Mouse (Mus musculus): ENCODE measurements around the gene Hcn2. TPM values are rescaled to one million over a fixed set of nuclear protein-coding genes. Genes with fewer than 3 reads are reported as not detected.
A peak's percentile ranks its signal among the peaks of the same experiment; 100 is the strongest.

Hcn2 gene
- polyA plus RNA-seq, 1 experiment from 2014 or later = 0.43 TPM

DNA sequence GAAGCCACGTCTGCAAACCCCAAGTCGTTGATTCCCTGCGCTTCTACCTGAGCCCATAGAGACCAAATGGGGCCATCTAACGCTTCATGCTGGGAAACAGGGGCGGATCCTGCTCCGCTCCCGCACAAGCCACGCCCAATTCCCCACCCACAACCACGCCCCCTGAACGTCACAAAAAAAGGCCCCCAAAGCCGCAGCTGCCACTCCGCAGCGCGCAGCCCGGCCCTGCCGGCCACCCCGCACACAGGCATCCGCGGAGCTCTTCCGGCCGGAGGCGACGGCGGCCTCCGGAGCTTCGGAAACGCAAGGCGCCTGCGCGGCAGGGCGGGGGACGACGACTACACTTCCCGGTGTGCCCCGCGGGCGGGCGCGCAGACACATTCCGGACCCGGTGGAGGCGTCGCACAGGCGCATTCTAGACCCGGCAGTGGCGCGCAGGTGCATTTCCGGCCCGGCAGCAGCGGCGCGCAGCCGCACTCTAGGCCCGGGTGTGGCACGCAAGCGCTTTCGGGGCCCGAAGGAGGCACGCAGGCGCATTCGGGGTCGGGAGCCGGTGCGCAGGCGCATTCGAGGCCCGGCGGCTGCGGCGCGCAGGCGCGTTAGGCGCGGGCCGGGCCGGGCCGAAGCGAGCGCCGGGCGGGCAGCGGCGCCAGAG is 34.7 kb upstream of the Hcn2 start, which contains the start of gene Cdc34:
Gene Cdc34, plus strand, starts transcription at position 605 of the 655 bp plus-strand sequence.
- H3K4me3 ChIP-seq (replicated peaks) = peak within 1 kb of the TSS; percentile 90
- no peaks in the 10 kb centered on the region for H3K9me3 ChIP-seq
- H3K27me3 ChIP-seq = no peaks in the 10 kb centered on the region
- peaks cover 27% of the 10 kb centered on the region for H3K4me1 ChIP-seq (replicated peaks)
- H3K27ac ChIP-seq = peak within 1 kb of the TSS; percentile 90
- WGBS = under 1% methylated on average over 70 of the region's 84 CpGs
- peak within 1 kb of the TSS; percentile 99 for H3K4me2 ChIP-seq (replicated peaks)
- H3K36me3 ChIP-seq = peaks cover 27% of the 10 kb centered on the region
- H3K9ac ChIP-seq (replicated peaks) = peak within 1 kb of the TSS; percentile 88
- ATAC-seq = peak; percentile 96

DNA sequence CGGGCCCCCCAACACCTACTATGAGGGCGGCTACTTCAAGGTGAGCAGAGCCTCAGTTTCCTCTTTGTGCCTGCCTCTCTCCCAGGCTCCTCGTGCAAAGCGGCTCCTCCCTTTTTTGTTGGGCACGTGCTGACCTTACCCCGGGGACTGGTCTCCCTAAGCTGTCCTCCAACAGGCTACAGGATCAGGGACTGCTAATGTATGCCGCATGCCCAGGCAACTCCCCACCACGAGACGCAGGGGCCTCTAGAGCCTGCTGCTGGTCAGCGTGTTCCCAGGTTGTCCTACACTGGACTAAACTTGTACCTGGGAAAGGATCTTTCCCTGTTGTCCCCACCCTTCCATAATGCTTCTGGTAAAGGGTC is 33.9 kb upstream of the Hcn2 start:
- H3K36me3 ChIP-seq = peaks cover 34% of the 10 kb centered on the region
- H3K27me3 ChIP-seq = no peaks in the 10 kb centered on the region
- peak overlapping the region; percentile 88 for H3K9ac ChIP-seq (replicated peaks)
- peak; percentile 6 for ATAC-seq
- no peaks in the 10 kb centered on the region for H3K9me3 ChIP-seq
- H3K4me3 ChIP-seq (replicated peaks) = peak overlapping the region; percentile 90
- WGBS = 0% methylated on average over 10 of the region's 10 CpGs
- peak overlapping the region; percentile 72 for H3K27ac ChIP-seq
- H3K4me1 ChIP-seq (replicated peaks) = peaks cover 27% of the 10 kb centered on the region
- H3K4me2 ChIP-seq (replicated peaks) = peak overlapping the region; percentile 99

DNA sequence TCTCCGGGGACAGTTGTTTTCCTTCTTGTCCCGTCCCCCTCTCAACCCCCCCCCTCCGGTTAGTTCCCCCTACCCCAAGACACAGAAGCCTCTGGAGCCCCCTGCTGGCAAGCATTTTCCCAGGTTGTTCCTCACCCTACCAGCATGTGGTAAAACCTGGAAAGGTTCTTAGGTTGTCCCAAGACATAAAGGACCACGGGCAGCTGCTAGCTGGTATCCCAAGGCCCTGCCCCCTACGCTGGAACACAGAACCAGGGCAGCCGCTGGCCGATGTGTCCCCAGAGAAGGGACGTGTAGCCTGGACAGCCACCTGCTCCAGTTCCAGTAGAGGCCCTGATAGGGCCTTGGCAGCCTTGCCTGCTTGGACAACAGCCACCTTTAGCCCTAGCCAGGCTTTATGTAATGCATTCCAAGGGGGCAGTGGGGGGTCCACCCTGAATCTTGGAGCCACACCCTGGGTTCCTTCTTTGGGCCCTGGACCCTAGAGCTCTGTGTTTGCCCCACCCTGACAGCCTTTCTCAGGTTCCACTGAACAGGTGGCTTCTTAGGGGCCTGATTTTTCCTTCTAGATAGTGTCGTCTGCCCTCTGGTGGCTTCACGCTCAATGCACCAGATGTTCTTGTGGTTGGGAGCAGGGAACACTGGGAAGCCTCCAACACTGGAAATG is 33.4 kb upstream of the Hcn2 start:
- WGBS = 4% methylated on average over 10 of the region's 10 CpGs
- H3K36me3 ChIP-seq = peaks cover 39% of the 10 kb centered on the region
- H3K27me3 ChIP-seq = no peaks in the 10 kb centered on the region
- H3K9ac ChIP-seq (replicated peaks) = peak overlapping the region; percentile 88
- ATAC-seq = no peak
- peak overlapping the region; percentile 99 for H3K4me2 ChIP-seq (replicated peaks)
- H3K4me3 ChIP-seq (replicated peaks) = peak overlapping the region; percentile 90
- H3K27ac ChIP-seq = 0 out of 2 replicates have a peak overlapping the region, but pooled peaks have one; percentile 39
- peaks cover 27% of the 10 kb centered on the region for H3K4me1 ChIP-seq (replicated peaks)
- no peaks in the 10 kb centered on the region for H3K9me3 ChIP-seq

DNA sequence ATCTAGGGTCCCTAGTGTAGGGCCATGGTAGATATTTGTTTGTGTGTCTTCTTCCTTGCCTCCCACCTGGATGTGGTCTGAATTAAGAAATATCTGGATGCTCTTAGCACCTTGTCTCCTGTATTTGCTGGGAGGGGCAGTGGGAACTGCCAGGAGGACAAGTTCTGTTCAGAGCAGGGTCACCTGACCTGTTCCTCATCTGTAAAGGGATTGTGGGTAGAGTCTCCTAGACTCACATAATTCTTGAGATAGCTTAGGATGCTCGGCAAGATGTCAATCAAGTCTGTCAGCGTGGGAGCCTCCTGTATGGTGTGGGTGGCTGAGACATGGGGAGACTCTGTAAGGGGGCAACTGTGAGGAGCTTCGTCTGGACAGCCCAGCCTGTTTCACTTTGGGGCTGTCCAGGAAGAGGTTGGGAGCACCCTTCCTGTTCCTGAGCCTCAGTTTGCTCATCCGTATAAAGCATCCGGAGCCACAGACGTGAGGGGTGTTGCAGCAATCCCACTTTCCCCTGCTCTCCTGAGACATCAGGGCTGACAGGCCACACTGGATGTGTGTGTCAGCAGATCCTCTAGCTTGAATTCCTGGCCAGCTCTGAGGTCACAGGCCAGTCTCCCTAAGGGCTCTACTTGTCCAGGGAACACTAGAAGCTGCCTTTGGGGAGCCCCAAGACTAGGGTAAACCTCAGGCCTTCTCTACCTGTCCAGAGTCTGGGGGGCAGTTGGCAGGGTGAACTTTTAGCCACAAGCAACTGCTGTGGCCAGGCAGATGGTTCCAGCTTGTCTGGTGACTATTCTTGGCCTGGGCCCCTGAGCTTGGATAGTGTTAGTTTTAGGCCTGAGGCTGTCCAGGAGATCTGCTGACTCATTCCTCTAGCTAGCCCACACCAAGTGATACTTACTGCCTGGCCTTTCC is 32.5 kb upstream of the Hcn2 start:
- no peak overlapping the region for H3K27ac ChIP-seq
- peak overlapping the region; percentile 99 for H3K4me2 ChIP-seq (replicated peaks)
- peak overlapping the region; percentile 88; the same call in 1 of the 2 replicates for H3K9ac ChIP-seq (replicated peaks)
- H3K4me1 ChIP-seq (replicated peaks) = peaks cover 27% of the 10 kb centered on the region
- ATAC-seq = no peak
- H3K4me3 ChIP-seq (replicated peaks) = peak overlapping the region; percentile 90
- WGBS = 93% methylated on average over 6 of the region's 6 CpGs
- H3K27me3 ChIP-seq = no peaks in the 10 kb centered on the region
- no peaks in the 10 kb centered on the region for H3K9me3 ChIP-seq
- H3K36me3 ChIP-seq = peaks cover 48% of the 10 kb centered on the region

DNA sequence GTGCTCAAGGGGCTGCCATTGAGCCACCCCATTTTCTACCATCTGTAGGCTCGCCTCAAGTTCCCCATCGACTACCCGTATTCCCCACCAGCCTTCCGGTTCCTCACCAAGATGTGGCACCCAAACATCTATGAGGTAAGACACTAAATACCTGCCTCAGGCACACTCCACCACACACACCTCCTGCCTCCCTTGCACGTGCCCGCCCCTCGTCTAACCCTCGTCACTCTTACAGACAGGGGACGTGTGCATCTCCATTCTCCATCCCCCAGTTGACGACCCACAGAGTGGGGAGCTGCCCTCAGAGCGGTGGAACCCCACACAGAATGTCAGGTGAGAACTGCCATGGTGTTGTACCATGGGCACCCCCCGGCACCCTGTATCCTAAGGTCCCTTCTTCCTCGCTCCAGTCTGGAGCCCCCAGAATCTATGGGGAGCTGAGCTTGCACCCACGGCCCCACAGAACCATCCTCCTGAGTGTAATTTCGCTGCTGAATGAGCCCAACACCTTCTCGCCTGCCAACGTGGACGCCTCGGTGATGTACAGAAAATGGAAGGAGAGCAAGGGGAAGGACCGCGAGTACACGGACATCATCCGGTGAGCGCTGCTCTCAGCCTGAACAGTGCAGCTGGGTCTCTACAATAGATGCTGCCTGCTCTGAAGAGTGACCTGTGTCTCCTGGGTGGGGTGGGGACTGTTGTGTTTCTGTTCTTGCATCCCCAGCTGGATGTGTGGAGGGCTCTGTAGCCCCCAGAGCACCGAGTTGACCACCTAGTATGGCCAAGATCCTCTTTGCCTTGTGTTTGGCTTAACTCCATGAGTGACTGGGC is 31.4 kb upstream of the Hcn2 start:
- Histone ChIP-seq H3K4me3 (replicated peaks) (no peak overlapping the region), H3K4me1 (replicated peaks) (peaks cover 27% of the 10 kb centered on the region), H3K27me3 (no peaks in the 10 kb centered on the region), H3K27ac (no peak overlapping the region), H3K4me2 (replicated peaks) (no peak overlapping the region), H3K9ac (replicated peaks) (no peak overlapping the region), H3K9me3 (no peaks in the 10 kb centered on the region), H3K36me3 (peaks cover 53% of the 10 kb centered on the region)
- WGBS = 95% methylated on average over 25 of the region's 25 CpGs
- ATAC-seq = no peak

DNA sequence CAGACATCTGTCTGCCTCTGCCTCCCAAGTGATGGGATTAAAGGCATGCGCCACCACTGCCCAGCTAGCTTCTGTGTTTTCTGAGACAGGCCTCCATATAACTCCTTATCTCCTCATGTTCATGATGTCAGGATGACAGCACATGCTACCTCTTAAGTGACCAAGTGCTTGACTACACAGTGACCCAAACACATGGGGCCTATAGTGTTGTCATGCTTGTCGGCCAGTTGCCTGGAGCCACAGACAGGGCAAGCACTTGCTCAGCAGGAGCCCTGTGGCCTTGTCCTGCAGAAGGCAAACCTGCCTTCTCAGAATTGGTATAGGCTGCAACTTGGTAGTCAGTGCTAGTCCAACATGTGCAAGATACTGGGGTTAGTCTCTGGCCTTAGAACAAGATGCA is 30.2 kb upstream of the Hcn2 start:
- 90% methylated on average over 2 of the region's 2 CpGs for WGBS
- no peak for ATAC-seq
- Histone ChIP-seq H3K4me1 (replicated peaks) (peaks cover 22% of the 10 kb centered on the region), H3K9me3 (no peaks in the 10 kb centered on the region), H3K4me3 (replicated peaks) (no peak overlapping the region), H3K27ac (no peak overlapping the region), H3K36me3 (peaks cover 53% of the 10 kb centered on the region), H3K9ac (replicated peaks) (no peak overlapping the region), H3K27me3 (no peaks in the 10 kb centered on the region), H3K4me2 (replicated peaks) (no peak overlapping the region)

DNA sequence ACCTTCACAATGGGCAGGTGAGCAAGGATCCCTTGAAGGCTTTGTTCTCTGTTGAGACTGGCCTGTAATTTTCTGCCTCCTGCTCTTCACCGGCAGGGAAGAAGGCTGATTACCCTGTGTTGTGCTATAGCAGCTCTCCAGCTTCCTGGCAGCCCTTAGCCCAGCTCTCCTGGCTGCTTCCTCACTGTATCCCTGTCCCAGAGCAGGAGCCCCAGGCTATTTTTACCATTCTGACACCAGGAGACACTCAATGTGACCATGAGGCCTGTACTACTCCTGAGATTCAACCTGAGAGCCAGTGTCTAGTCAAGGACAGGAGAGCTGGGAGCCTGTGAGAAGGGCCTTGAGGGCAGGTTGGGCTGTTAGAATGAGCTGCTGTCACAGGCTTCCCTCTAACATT is 29.7 kb upstream of the Hcn2 start:
- peaks cover 53% of the 10 kb centered on the region for H3K36me3 ChIP-seq
- ATAC-seq = no peak
- no peak overlapping the region for H3K9ac ChIP-seq (replicated peaks)
- no peak overlapping the region for H3K4me3 ChIP-seq (replicated peaks)
- H3K27ac ChIP-seq = no peak overlapping the region
- no peaks in the 10 kb centered on the region for H3K9me3 ChIP-seq
- 100% methylated on average over 1 of the region's 1 CpGs for WGBS
- no peak overlapping the region for H3K4me2 ChIP-seq (replicated peaks)
- peaks cover 20% of the 10 kb centered on the region for H3K4me1 ChIP-seq (replicated peaks)
- H3K27me3 ChIP-seq = no peaks in the 10 kb centered on the region

DNA sequence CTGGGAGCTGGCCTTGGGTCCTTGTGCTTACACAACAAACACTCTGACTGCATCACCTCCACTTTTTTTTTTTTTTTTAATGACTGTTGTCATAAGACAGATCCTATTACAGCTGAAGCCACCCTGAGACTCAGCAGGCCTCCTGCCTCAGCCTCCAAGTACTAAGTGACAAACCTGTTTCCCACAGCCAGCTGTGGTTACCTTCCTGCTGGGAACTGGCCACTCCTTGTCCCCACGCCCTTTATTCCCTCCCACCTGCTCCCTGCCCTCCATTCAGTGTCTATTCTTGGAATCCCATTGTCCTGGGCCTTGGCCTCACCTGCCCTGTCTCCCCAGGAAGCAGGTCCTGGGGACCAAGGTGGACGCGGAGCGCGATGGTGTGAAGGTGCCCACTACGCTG is 28.9 kb upstream of the Hcn2 start:
- Histone ChIP-seq H3K27ac (no peak overlapping the region), H3K4me2 (replicated peaks) (no peak overlapping the region), H3K36me3 (peaks cover 53% of the 10 kb centered on the region), H3K4me1 (replicated peaks) (peaks cover 20% of the 10 kb centered on the region), H3K27me3 (no peaks in the 10 kb centered on the region), H3K4me3 (replicated peaks) (no peak overlapping the region), H3K9ac (replicated peaks) (no peak overlapping the region), H3K9me3 (no peaks in the 10 kb centered on the region)
- ATAC-seq = no peak
- WGBS = 97% methylated on average over 6 of the region's 6 CpGs

DNA sequence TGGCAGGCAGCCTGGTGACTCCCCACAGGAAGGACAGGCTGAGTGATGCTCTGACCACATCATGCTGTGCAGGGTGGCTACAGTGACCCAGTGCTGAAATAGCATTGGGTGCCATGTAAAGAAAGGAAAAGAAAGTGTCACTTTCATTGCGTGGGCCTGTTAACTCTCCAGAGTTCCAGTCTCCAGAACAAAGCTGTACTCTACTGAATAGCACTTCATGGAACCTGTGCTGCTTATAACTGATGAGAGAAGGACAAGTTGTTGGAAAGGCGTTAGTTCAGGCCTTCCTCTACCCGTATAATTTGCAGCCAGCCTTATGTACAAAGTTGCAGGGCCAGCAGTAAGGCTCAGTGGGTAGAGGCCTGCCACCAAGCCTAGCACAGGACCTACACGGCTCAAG is 27.7 kb upstream of the Hcn2 start, which contains the start of gene Gzmm:
Gene Gzmm, plus strand, starts transcription at position 301 of the 400 bp plus-strand sequence.
- no peak for ATAC-seq
- no peaks in the 10 kb centered on the region for H3K9me3 ChIP-seq
- peaks cover 53% of the 10 kb centered on the region for H3K36me3 ChIP-seq
- no peaks in the 10 kb centered on the region for H3K27me3 ChIP-seq
- H3K4me3 ChIP-seq (replicated peaks) = no peak within 1 kb of the TSS
- H3K27ac ChIP-seq = no peak within 1 kb of the TSS
- H3K4me2 ChIP-seq (replicated peaks) = no peak within 1 kb of the TSS
- peaks cover 8% of the 10 kb centered on the region for H3K4me1 ChIP-seq (replicated peaks)
- 85% methylated on average over 4 of the region's 4 CpGs for WGBS
- H3K9ac ChIP-seq (replicated peaks) = no peak within 1 kb of the TSS

DNA sequence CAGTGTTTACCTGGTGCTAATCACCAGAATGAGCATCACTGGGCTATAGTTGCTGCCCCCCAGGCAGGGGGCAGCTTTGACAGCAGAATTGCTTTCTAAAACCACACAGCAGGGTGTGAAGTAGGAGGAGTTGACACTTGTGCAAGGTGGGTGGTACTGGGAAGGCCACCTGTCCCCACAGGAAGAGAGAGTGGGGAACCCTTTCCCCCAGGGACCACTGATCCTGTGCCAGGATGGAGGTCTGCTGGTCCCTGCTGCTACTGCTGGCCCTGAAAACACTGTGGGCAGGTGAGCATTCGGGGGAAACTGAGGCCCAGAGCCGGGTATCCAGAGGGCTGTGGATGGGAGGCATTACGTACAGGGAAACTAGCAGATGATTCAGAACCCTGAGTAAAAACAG is 27.3 kb upstream of the Hcn2 start:
- H3K4me1 ChIP-seq (replicated peaks) = peaks cover 4% of the 10 kb centered on the region
- H3K27me3 ChIP-seq = no peaks in the 10 kb centered on the region
- H3K4me2 ChIP-seq (replicated peaks) = no peak overlapping the region
- no peaks in the 10 kb centered on the region for H3K9me3 ChIP-seq
- H3K36me3 ChIP-seq = peaks cover 52% of the 10 kb centered on the region
- no peak overlapping the region for H3K9ac ChIP-seq (replicated peaks)
- 91% methylated on average over 3 of the region's 3 CpGs for WGBS
- ATAC-seq = no peak
- no peak overlapping the region for H3K27ac ChIP-seq
- no peak overlapping the region for H3K4me3 ChIP-seq (replicated peaks)

DNA sequence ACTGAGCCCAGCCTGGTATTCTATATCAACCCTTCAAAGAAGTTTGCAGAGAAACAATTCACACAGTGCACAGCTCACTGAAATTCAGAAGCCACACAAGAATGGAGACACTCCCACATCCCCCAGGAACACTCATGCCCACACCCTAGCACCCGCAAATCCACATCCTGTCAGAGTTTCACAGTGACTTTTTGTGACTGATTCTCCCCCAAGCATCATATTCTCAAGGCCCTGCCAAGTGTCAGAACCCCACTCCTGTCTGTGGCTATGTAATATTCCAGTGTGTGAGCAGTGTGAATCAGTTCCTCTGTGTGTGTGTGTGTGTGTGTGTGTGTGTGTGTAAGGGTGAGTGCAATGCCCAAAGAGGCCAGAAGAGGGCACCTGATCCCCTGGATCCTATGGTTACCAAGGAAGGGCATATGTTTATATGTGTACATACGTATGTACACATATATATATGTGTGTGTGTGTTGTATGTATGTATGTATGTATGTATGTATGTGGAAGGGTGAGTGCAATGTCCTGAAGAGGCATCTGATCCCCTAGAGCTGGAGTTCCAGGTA is 24.4 kb upstream of the Hcn2 start:
- Histone ChIP-seq H3K4me2 (replicated peaks) (no peak overlapping the region), H3K4me3 (replicated peaks) (no peak overlapping the region), H3K27ac (no peak overlapping the region), H3K9ac (replicated peaks) (no peak overlapping the region), H3K27me3 (no peaks in the 10 kb centered on the region), H3K4me1 (replicated peaks) (no peaks in the 10 kb centered on the region; the same call in 1 of the 2 replicates), H3K9me3 (no peaks in the 10 kb centered on the region), H3K36me3 (peaks cover 23% of the 10 kb centered on the region)
- 93% methylated on average over 2 of the region's 2 CpGs for WGBS
- ATAC-seq = no peak

Measured in midbrain, embryonic 13.5 days (tissue).